Mouse (Mus musculus): ENCODE measurements around the gene Dhx15. TPM values are rescaled to one million over a fixed set of nuclear protein-coding genes. Genes with fewer than 3 reads are reported as not detected.

The Dhx15 gene
- total and polyA plus RNA-seq, 2 experiments from 2014 or later, result 70.6 to 92.3 TPM

GRCm38 (mm10) chr5:52119192-52119591 lies 71.1 kb downstream of the Dhx15 start:
- no peaks in the 10 kb centered on the region for H3K27me3 ChIP-seq (ENCODE audit: insufficient read depth, low read length)
- peak; percentile 20 for DNase-seq (ENCODE audit: low spot score)
- 73% methylated on average over 2 of the region's 2 CpGs for WGBS
- H3K4me1 ChIP-seq (ENCODE audit: insufficient read depth, low read length), result 0 out of 2 replicates have a peak, but pooled peaks cover 3% of the 10 kb centered on the region
- H3K9me3 ChIP-seq (ENCODE audit: low read length), result no peaks in the 10 kb centered on the region
- no peaks in the 10 kb centered on the region for H3K36me3 ChIP-seq (ENCODE audit: insufficient read depth, low read length)
- no peak overlapping the region for H3K4me3 ChIP-seq (ENCODE audit: low read length)
- peak; percentile 50 for TF ChIP-seq CTCF (IDR thresholded peaks at IDR 0.05; ENCODE audit: low read depth)
- ATAC-seq, result no peak
- H3K4me2 ChIP-seq (ENCODE audit: low read depth, low read length), result no peak overlapping the region
- H3K9ac ChIP-seq (replicated peaks; ENCODE audit: low read length), result no peak overlapping the region
- no peak overlapping the region for H3K27ac ChIP-seq

GRCm38 (mm10) chr5:52117829-52118228 lies 72.5 kb downstream of the Dhx15 start:
- H3K9ac ChIP-seq (replicated peaks; ENCODE audit: low read length), result no peak overlapping the region
- no peak overlapping the region for H3K27ac ChIP-seq
- WGBS, result 90% methylated on average over 4 of the region's 4 CpGs
- ATAC-seq (no peak), DNase-seq (ENCODE audit: low spot score) (no peak)
- no peak overlapping the region for H3K4me3 ChIP-seq (ENCODE audit: low read length)
- no peak for TF ChIP-seq CTCF (IDR thresholded peaks at IDR 0.05; ENCODE audit: low read depth)
- no peaks in the 10 kb centered on the region for H3K36me3 ChIP-seq (ENCODE audit: insufficient read depth, low read length)
- no peaks in the 10 kb centered on the region for H3K27me3 ChIP-seq (ENCODE audit: insufficient read depth, low read length)
- no peaks in the 10 kb centered on the region for H3K9me3 ChIP-seq (ENCODE audit: low read length)
- H3K4me2 ChIP-seq (ENCODE audit: low read depth, low read length), result no peak overlapping the region
- 0 out of 2 replicates have a peak, but pooled peaks cover 3% of the 10 kb centered on the region for H3K4me1 ChIP-seq (ENCODE audit: insufficient read depth, low read length)

DNA sequence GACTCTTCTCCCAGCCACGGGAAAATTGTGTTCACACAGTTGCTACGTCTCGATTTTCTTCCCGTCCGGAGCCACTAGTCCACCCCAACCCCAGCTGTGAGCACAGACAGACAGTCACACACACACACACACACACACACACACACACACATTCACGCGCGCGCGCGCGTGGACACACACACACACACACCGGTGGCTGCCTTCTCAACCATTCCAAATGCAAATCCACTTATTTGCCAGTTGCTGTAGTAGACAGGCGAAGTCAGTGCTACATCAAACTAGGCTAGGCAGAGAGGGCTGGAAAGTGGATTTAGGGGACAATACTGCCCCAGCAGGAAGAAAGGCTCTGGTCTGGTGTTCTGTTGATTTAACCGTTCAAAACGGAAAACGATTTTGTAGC lies 73.9 kb downstream of the Dhx15 start:
- under 1% methylated on average over 17 of the region's 17 CpGs for WGBS
- TF ChIP-seq CTCF (IDR thresholded peaks at IDR 0.05; ENCODE audit: low read depth), result peak; percentile 32
- Histone ChIP-seq H3K27me3 (ENCODE audit: insufficient read depth, low read length) (no peaks in the 10 kb centered on the region), H3K36me3 (ENCODE audit: insufficient read depth, low read length) (no peaks in the 10 kb centered on the region), H3K27ac (peak overlapping the region; percentile 76), H3K9ac (replicated peaks; ENCODE audit: low read length) (no peak overlapping the region; the same call in 1 of the 2 replicates), H3K4me1 (ENCODE audit: insufficient read depth, low read length) (0 out of 2 replicates have a peak, but pooled peaks cover 3% of the 10 kb centered on the region), H3K4me2 (ENCODE audit: low read depth, low read length) (peak overlapping the region; percentile 82), H3K4me3 (ENCODE audit: low read length) (peak overlapping the region; percentile 59), H3K9me3 (ENCODE audit: low read length) (no peaks in the 10 kb centered on the region)
- DNase-seq (ENCODE audit: low spot score) (peak; percentile 70), ATAC-seq (peak; percentile 27)

- no peaks in the 10 kb centered on the region for H3K36me3 ChIP-seq (ENCODE audit: insufficient read depth, low read length)
- peak overlapping the region; percentile 59 for H3K4me3 ChIP-seq (ENCODE audit: low read length)
- peak overlapping the region; percentile 60 for H3K9ac ChIP-seq (replicated peaks; ENCODE audit: low read length)
- peak; percentile 95 for DNase-seq (ENCODE audit: low spot score)
- H3K4me2 ChIP-seq (ENCODE audit: low read depth, low read length), result peak overlapping the region; percentile 82
- ATAC-seq, result peak; percentile 93
- no peaks in the 10 kb centered on the region for H3K9me3 ChIP-seq (ENCODE audit: low read length)
- H3K27ac ChIP-seq, result peak overlapping the region; percentile 76
- peak; percentile 76 for TF ChIP-seq CTCF (IDR thresholded peaks at IDR 0.05; ENCODE audit: low read depth)
- under 1% methylated on average over 43 of the region's 53 CpGs for WGBS
- 0 out of 2 replicates have a peak, but pooled peaks cover 3% of the 10 kb centered on the region for H3K4me1 ChIP-seq (ENCODE audit: insufficient read depth, low read length)
- no peaks in the 10 kb centered on the region for H3K27me3 ChIP-seq (ENCODE audit: insufficient read depth, low read length)
These were observed 74.4 kb downstream of the Dhx15 start for GRCm38 (mm10) chr5:52115821-52116317.

- Histone ChIP-seq H3K4me1 (ENCODE audit: insufficient read depth, low read length) (0 out of 2 replicates have a peak, but pooled peaks cover 3% of the 10 kb centered on the region), H3K27me3 (ENCODE audit: insufficient read depth, low read length) (no peaks in the 10 kb centered on the region), H3K9me3 (ENCODE audit: low read length) (no peaks in the 10 kb centered on the region), H3K36me3 (ENCODE audit: insufficient read depth, low read length) (no peaks in the 10 kb centered on the region), H3K4me2 (ENCODE audit: low read depth, low read length) (peak overlapping the region; percentile 82), H3K27ac (0 out of 2 replicates have a peak overlapping the region, but pooled peaks have one; percentile 17), H3K9ac (replicated peaks; ENCODE audit: low read length) (peak overlapping the region; percentile 60), H3K4me3 (ENCODE audit: low read length) (peak overlapping the region; percentile 59)
- ATAC-seq (no peak), DNase-seq (ENCODE audit: low spot score) (peak; percentile 51)
- TF ChIP-seq CTCF (IDR thresholded peaks at IDR 0.05; ENCODE audit: low read depth), result no peak
- WGBS, result 1% methylated on average over 48 of the region's 48 CpGs
These were observed 75.4 kb downstream of the Dhx15 start for GRCm38 (mm10) chr5:52114751-52115451.

GRCm38 (mm10) chr5:52113851-52114731 lies 76.2 kb downstream of the Dhx15 start:
- Histone ChIP-seq H3K4me2 (ENCODE audit: low read depth, low read length) (peak overlapping the region; percentile 82), H3K4me3 (ENCODE audit: low read length) (peak overlapping the region; percentile 59), H3K27me3 (ENCODE audit: insufficient read depth, low read length) (no peaks in the 10 kb centered on the region), H3K36me3 (ENCODE audit: insufficient read depth, low read length) (no peaks in the 10 kb centered on the region), H3K9ac (replicated peaks; ENCODE audit: low read length) (peak overlapping the region; percentile 60), H3K27ac (0 out of 2 replicates have a peak overlapping the region, but pooled peaks have one; percentile 13), H3K4me1 (ENCODE audit: insufficient read depth, low read length) (0 out of 2 replicates have a peak, but pooled peaks cover 3% of the 10 kb centered on the region), H3K9me3 (ENCODE audit: low read length) (no peaks in the 10 kb centered on the region)
- peak; percentile 55 for DNase-seq (ENCODE audit: low spot score)
- peak; percentile 29 for TF ChIP-seq CTCF (IDR thresholded peaks at IDR 0.05; ENCODE audit: low read depth)
- under 1% methylated on average over 53 of the region's 54 CpGs for WGBS
- ATAC-seq, result peak; percentile 4; the same call in 1 of the 2 replicates
